Mouse (Mus musculus) left cerebral cortex, adult 2 months (tissue): ENCODE data around the gene Terb2. TPM values are rescaled to one million over a fixed set of nuclear protein-coding genes. Genes with fewer than 3 reads are reported as not detected.

Experiments
- DNase-seq, 2 experiments: peaks; one replicate each; pipeline ENCODE4 v3.0.0; 2021 to 2022; ENCODE audit warnings: low spot score in 2 of 2, mixed read lengths in 1 of 2; ENCODE audit errors: extremely low spot score in 1 of 2
- H3K27ac ChIP-seq: fragments of 200-600 bp; 2 replicates; pipeline ENCODE4 v1.8.1; 2022
- H3K4me3 ChIP-seq: fragments of 200-600 bp; 2 replicates; pipeline ENCODE4 v1.8.1; 2022
- CTCF ChIP-seq: fragments of 200-600 bp; IDR thresholded peaks from 2 replicates; pipeline ENCODE4 v1.8.1; 2022; ENCODE audit warnings: antibody characterized with exemption, mild to moderate bottlenecking, moderate library complexity
- intact Hi-C: fragments of 180-260 bp; cut with DNase I; formaldehyde crosslinking; loops from one replicate; pipeline ENCODE4 v1.15.1; 2025
- long read RNA-seq, 2 experiments: library from polyadenylated mRNA; stranded (forward); transcript quantifications; one replicate each; pipeline ENCODE4 v2.0.0; 2021; ENCODE audit warnings: borderline mapping rate in 2 of 2
- total RNA-seq, 2 experiments: library from RNA; stranded (reverse); gene quantifications; 2 replicates each; pipeline ENCODE4 v1.2.3; 2021

The Terb2 gene
- not detected for total RNA-seq
- long read RNA-seq, experiment 1, result 0 reads
- long read RNA-seq, experiment 2, result 0 reads

- no peak for TF ChIP-seq CTCF
- intact Hi-C loops, result no loop called here
- Histone ChIP-seq H3K4me3 (no peak within 1 kb of the TSS), H3K27ac (no peak within 1 kb of the TSS)
- DNase-seq, result no peak
Observed at GRCm38 (mm10) chr2:122186106-122186505, at the start of gene Terb2, which contains the start of gene Patl2. Gene Terb2, plus strand, starts transcription at chr2:122186272. Gene Patl2, minus strand, starts transcription at chr2:122186189.

- intact Hi-C loops, result no loop called here
- no peak for TF ChIP-seq CTCF
- H3K4me3 ChIP-seq, result no peak overlapping the region
- no peak for DNase-seq
- no peak overlapping the region for H3K27ac ChIP-seq
Observed at GRCm38 (mm10) chr2:122137839-122138465, 48.1 kb upstream of the Terb2 start.

DNA sequence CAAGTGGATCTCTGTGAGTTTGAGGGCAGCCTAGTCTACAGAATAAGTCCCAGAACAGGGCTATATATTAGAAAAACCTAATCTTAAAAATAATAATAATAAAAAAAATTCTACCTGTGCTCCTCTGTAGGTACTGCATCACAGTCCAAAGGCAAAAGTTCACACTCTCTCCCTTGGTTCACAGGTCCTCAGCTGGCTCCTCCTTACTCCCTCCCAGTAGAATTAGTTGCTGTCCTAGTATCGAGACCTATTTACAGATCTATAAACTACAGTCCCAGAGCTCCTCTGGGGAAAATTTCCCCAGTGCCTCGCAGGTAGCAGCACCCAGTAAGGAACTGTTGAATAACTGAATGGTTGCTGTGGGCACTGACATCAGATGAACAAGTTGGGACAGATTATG, 45.3 kb upstream of the Terb2 start:
- DNase-seq, result no peak
- intact Hi-C loops, result no loop called here
- no peak overlapping the region for H3K4me3 ChIP-seq
- no peak for TF ChIP-seq CTCF
- H3K27ac ChIP-seq, result no peak overlapping the region

DNA sequence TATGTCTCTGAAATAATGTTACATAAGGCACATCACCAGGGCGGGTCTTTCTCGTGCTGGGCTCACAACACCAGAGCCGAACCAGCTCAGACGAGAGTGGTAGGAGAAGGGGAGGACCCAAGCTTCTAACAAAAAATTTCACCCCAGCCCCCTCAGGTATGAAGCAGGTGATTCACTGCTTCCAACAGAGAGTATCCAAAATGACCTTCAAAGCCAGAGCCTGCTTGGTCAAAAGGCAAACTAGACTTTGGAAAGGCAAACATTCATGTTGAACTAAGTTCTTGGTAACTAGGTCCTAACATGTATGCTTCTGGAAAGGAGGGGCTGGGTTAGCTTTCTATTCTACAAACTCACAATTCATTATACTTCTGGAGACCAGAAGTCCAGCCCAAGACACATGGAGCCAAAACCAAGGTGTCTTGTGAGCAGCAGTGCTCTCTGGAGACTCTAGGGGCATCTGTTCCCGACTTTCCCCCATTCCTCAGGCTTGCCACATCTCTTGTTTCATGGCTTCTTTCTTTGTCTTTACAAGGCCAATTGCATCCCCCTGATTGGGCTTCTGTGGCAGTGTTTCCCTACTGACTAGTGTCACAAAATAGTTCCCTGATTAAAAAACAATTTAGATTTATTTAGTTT, 44.6 kb upstream of the Terb2 start:
- no peak for DNase-seq
- Histone ChIP-seq H3K27ac (no peak overlapping the region), H3K4me3 (no peak overlapping the region)
- intact Hi-C loops, result no loop called here
- TF ChIP-seq CTCF, result no peak; the same call in none of the 2 replicates

DNA sequence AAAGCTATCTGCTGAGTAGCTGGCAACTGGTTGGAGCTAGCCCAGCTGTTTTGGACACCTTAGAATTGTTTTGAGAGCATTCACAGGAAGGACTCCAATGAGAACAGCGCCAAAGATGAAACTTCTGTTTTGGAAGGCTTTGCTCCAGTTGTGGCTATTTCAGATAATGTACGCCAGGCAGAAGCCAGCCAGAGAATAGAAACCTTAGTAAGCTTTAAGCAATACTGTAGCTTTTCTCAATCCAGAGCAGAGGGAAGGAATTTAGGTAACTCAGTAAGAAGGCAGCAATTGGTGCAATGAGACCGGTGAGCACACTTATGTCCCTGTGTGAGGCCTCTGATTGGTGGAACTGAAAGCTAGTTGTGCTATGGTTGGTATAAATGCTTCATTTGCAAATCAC, 43.0 kb upstream of the Terb2 start:
- intact Hi-C loops, result no loop called here
- DNase-seq, result no peak
- no peak for TF ChIP-seq CTCF
- Histone ChIP-seq H3K27ac (no peak overlapping the region), H3K4me3 (no peak overlapping the region)

DNA sequence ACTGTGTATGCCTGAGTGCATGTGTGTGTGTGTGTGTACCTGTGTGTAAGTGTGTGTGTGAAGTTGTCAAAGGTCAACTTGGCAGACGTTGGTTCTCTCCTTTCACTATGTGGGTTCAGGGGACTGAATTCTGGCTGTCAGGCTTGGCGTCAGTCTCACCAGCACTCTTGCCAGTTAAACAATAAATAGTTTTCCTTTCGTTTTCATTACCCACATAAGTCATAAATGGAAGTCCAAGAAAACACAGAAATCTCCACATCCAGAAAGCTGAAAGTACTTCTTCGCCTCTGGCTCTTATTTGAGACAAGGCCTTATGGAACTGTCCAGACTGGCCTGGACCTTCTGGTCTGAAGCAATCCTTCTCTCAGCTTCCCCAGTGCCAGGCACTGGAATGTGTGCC, 40.3 kb upstream of the Terb2 start:
- DNase-seq, result no peak

DNA sequence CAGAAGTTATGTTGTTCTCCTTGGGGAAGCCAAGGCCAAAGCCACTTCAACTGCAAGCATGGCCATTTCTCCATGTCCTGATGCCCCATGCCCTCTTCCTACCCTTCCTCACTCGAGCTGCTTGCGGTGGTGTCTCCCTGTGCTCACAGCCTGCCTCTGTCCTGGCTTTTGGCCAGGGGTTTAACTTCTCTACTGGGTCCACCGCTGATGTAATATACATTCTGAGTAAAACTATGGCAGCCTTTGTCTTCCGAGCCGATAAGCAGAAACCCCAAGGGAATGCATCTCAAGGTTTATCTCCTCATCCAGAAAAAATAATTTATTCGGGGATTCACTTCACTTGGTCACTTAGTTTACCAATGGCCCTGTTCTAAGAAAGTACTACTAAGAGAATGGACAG, 39.4 kb upstream of the Terb2 start:
- no peak for TF ChIP-seq CTCF
- Histone ChIP-seq H3K4me3 (no peak overlapping the region), H3K27ac (peak overlapping the region; percentile 25; the same call in 1 of the 2 replicates)
- DNase-seq, result no peak
- intact Hi-C loops, result loop anchor here (1.0 kb wide), 2 partner anchors 28 to 229 kb away; partner anchors contain the start of gene Spg11

More for the DNA sequence above, 40.3 kb upstream of the Terb2 start:
- intact Hi-C loops, result no loop called here
- Histone ChIP-seq H3K4me3 (no peak overlapping the region), H3K27ac (no peak overlapping the region)
- TF ChIP-seq CTCF, result no peak

DNA sequence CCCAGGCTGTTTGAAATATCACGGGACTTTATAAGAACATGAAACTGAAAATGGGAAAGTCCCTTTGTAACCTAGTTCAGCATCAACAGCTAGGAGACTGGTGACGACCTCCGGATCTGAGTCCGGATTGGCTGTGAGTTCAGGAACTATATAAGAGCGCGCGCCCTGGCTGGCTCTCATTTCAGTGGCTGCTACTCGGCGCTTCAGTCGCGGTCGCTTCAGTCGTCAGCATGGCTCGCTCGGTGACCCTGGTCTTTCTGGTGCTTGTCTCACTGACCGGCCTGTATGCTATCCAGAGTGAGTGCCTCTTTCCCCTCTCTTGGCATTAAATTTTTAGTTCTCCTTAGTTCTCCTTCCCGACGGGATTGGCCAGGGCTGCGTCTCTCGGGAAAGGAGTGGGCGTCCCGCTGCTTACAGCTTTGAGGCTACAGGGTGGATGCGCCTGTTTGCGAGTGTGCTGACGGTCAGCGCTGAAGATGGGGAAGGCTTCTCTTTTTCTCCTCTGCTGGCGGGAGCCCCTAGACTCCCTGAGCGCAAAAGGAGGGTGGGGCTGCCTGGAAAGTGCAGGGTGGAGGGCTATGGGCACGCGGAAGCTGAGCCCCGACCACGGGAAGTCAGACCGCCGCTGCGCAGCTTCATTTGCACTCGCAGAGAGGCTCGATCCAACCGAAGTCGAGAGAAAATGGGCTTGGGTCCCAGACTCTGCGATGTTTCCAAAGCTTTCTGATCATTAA, 38.4 kb upstream of the Terb2 start, which contains the start of gene B2m:
TSS of gene B2m (plus strand) at position 179 of the 734 bp plus-strand sequence.
- no peak; the same call in 1 of the 2 replicates for TF ChIP-seq CTCF
- DNase-seq, result peak; percentile 88 to 89

GRCm38 (mm10) chr2:122148242-122148917, 37.7 kb upstream of the Terb2 start:
- Histone ChIP-seq H3K4me3 (peak overlapping the region; percentile 86), H3K27ac (peak overlapping the region; percentile 87)
- no peak for DNase-seq
- TF ChIP-seq CTCF, result no peak
- intact Hi-C loops, result no loop called here

More for the DNA sequence above, 38.4 kb upstream of the Terb2 start, which contains the start of gene B2m:
- intact Hi-C loops, result loop anchor here (1.0 kb wide), 2 partner anchors 29 to 228 kb away; partner anchors contain the start of gene Spg11
- H3K27ac ChIP-seq, result peak within 1 kb of the TSS; percentile 87
- peak within 1 kb of the TSS; percentile 86 for H3K4me3 ChIP-seq

DNA sequence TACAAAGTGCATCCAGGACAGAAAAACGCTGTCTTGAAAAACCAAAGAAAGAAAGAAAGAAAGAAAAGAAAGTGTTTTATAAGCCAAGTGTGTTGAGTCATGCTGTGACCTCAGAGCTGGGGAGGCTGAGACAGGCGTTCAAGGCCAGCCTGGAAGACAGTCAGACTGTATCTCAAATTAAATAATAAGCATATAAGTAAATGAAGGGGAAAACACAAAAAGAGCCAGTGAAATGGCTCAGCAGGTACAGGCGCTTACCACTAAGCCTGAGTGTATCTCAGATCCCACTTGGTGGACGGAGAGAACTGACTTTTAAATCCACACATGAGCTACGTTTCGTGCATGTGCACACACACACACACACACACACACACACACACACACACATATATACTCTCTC, 36.8 kb upstream of the Terb2 start:
- Histone ChIP-seq H3K27ac (no peak overlapping the region), H3K4me3 (no peak overlapping the region)
- TF ChIP-seq CTCF, result no peak
- intact Hi-C loops, result no loop called here
- no peak for DNase-seq

DNA sequence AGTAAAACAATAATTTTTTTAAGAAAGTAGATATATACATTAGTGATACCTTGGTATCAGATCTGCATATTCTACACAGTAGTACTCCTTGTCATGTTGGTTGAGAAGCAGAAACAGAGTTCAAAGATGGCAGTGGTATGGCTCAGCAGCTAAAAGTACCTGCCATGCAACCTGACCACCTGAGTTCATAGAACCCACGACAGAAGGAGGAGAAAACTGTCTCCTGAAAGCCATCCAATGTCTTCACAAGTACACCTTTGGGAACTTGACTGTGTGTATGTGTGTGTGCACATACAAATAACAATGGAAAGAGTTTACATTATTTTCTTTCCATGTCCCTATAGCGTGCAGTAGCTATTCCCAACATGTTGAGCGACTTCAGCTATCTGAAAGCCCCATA, 36.4 kb upstream of the Terb2 start:
- Histone ChIP-seq H3K4me3 (no peak overlapping the region), H3K27ac (no peak overlapping the region)
- intact Hi-C loops, result no loop called here
- DNase-seq, result no peak
- TF ChIP-seq CTCF, result no peak
